Mouse (Mus musculus): ENCODE results near the gene Cdc42se2.
A peak's percentile ranks its signal among the peaks of the same experiment; 100 is the strongest.

Gene Cdc42se2

DNA sequence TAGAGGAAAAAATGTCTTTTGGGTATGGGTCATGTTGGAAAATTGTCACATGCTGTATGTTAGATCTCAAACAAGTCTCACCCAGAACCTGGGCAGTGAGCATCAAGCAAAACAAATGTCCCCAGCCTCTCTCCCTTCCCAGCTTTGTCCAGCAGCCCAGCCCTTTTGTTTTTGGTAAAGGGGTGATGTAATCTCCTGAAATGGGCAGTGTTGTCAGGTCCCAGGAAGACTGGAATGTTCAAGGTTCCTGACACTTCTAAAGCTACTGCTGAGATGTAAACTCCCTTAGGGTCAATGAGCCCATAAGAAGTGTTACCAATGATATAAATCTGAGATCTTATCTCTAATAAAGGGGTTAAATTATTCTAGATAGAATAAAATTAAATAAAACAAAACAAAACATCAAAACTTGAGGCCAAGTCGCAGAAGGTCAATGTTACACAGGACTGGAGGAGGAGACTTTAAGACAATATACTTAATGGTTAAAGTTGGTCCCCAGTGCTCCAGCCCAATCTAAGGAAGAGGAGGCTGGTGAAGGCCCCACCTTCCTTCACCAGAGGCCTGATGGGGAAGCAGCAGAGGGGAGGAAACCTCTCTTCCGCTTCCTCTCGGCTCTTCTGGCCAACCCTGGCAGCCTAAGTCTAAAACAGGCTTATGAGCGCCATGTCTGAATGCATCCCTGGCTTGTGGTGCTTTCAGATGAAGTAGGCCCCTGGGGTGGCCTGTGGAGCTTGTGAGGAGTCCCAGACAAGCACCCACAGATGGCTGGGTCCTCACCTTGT, 76.8 kb downstream of the Cdc42se2 start:
- no peak for DNase-seq (ENCODE audit: low spot score in 2 of 2)

- DNase-seq (ENCODE audit: low spot score in 2 of 2) = no peak
Observed at GRCm38 (mm10) chr11:54709645-54710044, 77.8 kb downstream of the Cdc42se2 start.

GRCm38 (mm10) chr11:54708153-54708552, 79.3 kb downstream of the Cdc42se2 start:
- DNase-seq (ENCODE audit: low spot score in 2 of 2) = no peak

DNA sequence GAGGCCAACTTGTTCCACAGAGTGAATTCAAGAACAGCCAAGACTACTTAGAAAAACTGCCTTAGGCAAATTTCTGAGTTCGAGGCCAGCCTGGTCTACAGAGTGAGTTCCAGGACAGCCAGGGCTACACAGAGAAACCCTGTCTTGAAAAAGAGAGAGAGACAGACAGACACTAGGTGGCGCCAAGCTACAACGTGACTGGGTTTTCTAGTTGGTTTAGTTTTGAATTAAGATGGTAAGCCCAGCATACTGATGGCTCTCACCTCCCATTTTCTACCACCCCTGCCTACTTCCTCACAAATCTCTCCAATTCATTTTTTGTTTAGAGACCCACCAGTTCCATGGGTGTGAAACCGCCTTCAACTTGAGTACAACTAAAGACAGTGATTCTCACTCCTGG, 84.2 kb downstream of the Cdc42se2 start:
- peak; percentile 69 to 87 for DNase-seq (ENCODE audit: low spot score in 2 of 2)

- DNase-seq (ENCODE audit: low spot score in 2 of 2) = no peak
Observed at GRCm38 (mm10) chr11:54701848-54702247, 85.6 kb downstream of the Cdc42se2 start.

- no peak for DNase-seq (ENCODE audit: low spot score in 2 of 2)
Observed at GRCm38 (mm10) chr11:54699972-54700371, 87.5 kb downstream of the Cdc42se2 start.

- DNase-seq (ENCODE audit: low spot score in 2 of 2) = no peak
Observed at GRCm38 (mm10) chr11:54698636-54699035, 88.8 kb downstream of the Cdc42se2 start.

DNA sequence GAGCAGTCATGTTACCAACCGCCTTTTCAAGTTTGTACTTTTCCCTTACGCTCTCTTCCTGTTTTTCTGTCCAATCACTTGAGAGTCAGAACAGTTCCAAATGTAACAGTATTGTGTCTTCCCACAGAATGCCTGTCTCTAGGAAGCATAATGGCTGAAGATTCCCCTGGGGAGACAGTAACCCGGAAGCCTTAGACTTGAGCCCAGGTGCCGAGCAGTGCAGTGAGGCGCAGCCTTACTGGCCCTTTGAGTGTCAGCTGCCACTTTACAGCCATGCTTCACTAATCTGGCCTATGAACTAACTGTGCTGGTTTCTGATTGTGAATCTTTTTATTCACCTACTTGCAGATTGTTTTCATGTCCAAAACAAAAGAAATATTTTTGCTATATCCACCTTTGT, 89.9 kb downstream of the Cdc42se2 start:
- no peak for DNase-seq (ENCODE audit: low spot score in 2 of 2)

- DNase-seq (ENCODE audit: low spot score in 2 of 2) = no peak
Observed at GRCm38 (mm10) chr11:54695951-54696350, 91.5 kb downstream of the Cdc42se2 start.

- DNase-seq (ENCODE audit: low spot score in 2 of 2) = no peak
Observed at GRCm38 (mm10) chr11:54694291-54694690, 93.2 kb downstream of the Cdc42se2 start.

DNA sequence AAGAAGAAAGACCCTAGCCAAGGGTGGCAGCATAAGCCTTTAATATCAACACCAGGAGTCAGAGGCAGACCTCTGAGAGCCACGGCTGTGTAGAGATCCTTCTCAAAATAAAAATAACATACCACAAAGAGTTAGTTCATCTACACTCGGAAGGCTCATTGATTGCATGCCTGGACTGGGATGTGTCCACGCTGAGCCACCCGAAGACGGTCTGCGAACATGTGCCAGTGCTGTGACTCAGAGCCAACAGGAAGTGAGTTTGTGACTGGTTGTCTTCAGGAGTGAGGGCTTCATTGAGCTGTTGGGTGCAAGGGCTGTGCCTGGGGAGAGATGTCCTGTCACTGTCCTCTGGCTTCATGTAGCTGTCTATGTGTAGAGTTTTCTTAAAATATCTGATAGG, 93.8 kb downstream of the Cdc42se2 start:
- DNase-seq (ENCODE audit: low spot score in 2 of 2) = no peak

DNA sequence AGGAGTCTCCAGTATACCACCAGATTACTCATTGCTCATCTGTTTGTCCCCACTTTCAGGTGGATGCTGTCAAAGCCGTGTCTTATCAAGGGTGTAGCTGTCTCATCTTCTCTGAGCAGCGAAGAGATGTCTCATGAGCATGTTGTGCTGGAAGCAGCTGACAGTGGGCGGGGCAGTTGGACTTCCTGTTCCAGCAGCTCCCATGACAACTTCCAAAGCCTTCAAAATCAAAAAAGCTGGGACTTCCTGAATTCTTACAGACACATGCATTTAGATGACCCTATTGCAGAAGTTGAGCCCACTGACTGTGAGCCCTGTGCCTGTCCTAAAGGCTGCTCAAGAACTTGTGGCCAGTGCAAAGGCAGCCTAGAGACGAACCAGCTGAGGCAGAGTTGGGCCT, 96.3 kb downstream of the Cdc42se2 start:
- no peak for DNase-seq (ENCODE audit: low spot score in 2 of 2)

DNA sequence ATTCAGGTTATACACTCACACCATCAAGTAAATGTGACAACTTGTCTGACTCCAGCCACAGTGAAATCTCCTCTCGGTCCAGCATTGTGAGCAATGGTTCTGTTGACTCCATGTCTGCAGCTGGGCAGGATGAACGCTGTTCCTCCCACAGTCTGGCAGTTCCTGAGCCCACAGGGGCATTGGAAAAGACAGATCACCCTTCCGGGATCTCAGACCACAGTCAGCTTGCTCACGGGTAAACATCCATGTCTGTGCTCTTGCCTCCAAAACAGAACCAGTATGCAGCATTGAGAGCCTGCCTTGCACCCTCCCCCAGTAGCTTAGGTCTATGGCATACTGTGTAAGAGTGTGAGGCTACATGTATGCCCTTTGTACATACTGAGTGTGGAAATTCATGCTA, 97.3 kb downstream of the Cdc42se2 start:
- DNase-seq (ENCODE audit: low spot score in 2 of 2) = no peak

- DNase-seq (ENCODE audit: low spot score in 2 of 2) = no peak
Observed at GRCm38 (mm10) chr11:54684831-54685230, 102.6 kb downstream of the Cdc42se2 start.

DNA sequence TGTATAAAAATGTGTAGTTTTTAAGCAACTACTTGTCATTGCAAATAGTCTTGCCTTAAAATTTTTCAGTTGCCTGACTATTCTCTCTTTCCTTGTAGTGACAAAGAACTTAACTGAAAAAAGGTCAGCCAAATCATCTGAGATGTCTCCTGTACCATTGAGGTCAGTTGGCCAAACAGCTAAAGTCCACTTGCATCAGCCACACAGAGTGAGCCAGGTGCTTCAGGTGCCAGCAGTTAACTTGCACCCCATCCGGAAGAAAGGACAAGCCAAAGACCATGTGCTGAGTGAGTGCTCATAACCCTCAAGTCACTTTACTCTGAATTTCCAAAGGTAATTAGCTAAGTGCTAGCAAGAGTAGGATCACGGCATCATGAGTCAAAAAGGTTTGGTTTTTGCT, 108.3 kb downstream of the Cdc42se2 start:
- no peak for DNase-seq (ENCODE audit: low spot score in 2 of 2)

DNA sequence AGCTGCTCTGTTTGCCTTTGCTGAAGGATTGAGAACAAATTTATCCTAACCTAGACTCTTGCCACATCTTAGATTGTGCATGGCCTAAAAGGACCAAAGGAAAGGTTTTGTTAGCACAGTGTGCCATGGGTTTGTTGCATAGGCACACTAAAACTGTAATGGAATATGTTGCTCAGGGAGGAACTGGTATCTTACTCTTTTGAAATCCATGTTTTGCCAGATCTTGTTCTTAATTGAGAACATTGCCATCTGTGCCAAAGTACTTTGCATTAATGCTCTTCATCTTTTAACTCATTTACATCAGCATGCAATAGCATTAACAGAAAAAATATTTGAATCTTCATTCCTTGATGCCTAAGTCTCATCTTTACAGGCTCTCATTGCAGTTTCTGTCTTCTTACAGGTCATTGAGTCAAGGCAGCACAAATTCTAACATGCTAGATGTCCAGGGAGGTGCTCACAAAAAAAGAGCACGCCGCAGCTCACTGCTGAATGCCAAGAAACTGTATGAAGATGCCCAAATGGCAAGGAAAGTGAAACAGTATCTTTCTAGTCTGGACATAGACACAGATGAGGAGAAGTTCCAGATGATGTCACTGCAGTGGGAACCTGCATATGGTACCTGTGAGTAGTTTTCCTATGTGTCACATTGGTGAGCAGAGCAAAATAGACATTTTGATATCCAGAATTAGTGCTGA, 111.5 kb downstream of the Cdc42se2 start:
- peak in 1 of 2 experiments; percentile 13 for DNase-seq (ENCODE audit: low spot score in 2 of 2)

DNA sequence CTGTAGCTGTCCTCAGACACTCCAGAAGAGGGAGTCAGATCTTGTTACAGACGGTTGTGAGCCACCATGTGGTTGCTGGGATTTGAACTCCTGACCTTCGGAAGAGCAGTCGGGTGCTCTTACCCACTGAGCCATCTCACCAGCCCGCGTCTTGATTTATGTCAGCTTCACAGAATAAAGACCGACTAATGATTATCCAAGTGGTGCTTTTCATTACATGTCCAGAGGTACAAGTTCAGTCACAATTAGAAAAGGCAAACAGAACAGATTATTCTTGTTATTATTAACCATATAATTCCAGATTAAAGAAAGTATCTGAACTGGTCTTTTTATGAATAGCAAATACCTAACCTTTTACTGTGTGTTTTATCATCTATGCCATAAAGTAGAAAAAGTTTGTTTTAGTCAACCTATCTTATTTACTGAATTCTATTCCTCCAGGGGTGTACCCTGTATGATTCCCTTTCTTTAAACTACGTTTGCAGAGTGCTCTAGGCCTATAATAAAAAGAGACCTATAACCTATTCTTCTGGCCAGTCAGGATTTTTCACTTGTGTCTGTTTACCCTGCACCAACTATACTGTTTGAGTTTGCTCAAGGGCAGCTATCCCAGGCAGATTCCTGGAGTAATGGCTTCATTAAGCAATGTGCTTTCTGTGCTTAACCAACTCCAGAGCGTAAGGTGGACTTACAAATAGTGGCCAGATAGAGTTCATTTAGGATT, 113.7 kb downstream of the Cdc42se2 start:
- no peak for DNase-seq (ENCODE audit: low spot score in 2 of 2)
